In genomic region chr4:88179296-88179695, GRCm38 (mm10) we compare ENCODE assay signal across 19 mouse cellular contexts.
"Had no signal": no experiment of that assay in that cellular context is flagged by ENCODE, and none has a peak within 500 bp of the region (broad histone marks: within the 10 kb centered on the region; RNA-seq: fewer than 3 reads in every experiment).

No protein-coding gene starts in this region.

- H3K27me3 ChIP-seq: limb, embryonic 12.5 days; limb, embryonic 15.5 days; midbrain, embryonic 12.5 days; midbrain, embryonic 15.5 days; neural tube, embryonic 12.5 days; neural tube, embryonic 15.5 days had no signal

- H3K9me3 ChIP-seq: limb, embryonic 12.5 days; limb, embryonic 15.5 days; midbrain, embryonic 12.5 days; midbrain, embryonic 15.5 days; neural tube, embryonic 12.5 days; neural tube, embryonic 15.5 days had no signal

- H3K4me1 ChIP-seq: limb, embryonic 15.5 days; midbrain, embryonic 12.5 days; midbrain, embryonic 15.5 days had no signal

- H3K4me2 ChIP-seq: limb, embryonic 12.5 days; limb, embryonic 15.5 days; liver, embryonic 11.5 days; lung, embryonic 14.5 days; midbrain, embryonic 12.5 days; midbrain, embryonic 15.5 days; neural tube, embryonic 12.5 days; neural tube, embryonic 15.5 days had no signal

- H3K36me3 ChIP-seq: limb, embryonic 15.5 days; midbrain, embryonic 15.5 days; neural tube, embryonic 12.5 days had no signal

- ATAC-seq: liver, postnatal 0 days; lung, postnatal 0 days; midbrain, embryonic 15.5 days had no signal

- H3K4me3 ChIP-seq: limb, embryonic 12.5 days; limb, embryonic 15.5 days; midbrain, embryonic 12.5 days; midbrain, embryonic 15.5 days; neural tube, embryonic 12.5 days; neural tube, embryonic 15.5 days had no signal

- H3K27ac ChIP-seq: kidney, postnatal 0 days; limb, embryonic 12.5 days; limb, embryonic 15.5 days; liver, embryonic 14.5 days; midbrain, embryonic 12.5 days; midbrain, embryonic 15.5 days; neural tube, embryonic 12.5 days; neural tube, embryonic 15.5 days had no signal

- DNase-seq: kidney, adult 2 months; kidney, postnatal 25 days; layer of hippocampus, postnatal 36 days; left cerebral cortex, postnatal 4 days; liver, postnatal 0 days; lung, embryonic 14.5 days; retina, postnatal 1 day; thymus, adult 18-20 months; thymus, postnatal 36 days had no signal

- H3K9ac ChIP-seq: limb, embryonic 12.5 days; limb, embryonic 15.5 days; liver, embryonic 14.5 days; liver, postnatal 0 days; lung, embryonic 14.5 days; midbrain, embryonic 12.5 days; midbrain, embryonic 15.5 days; neural tube, embryonic 12.5 days; neural tube, embryonic 15.5 days had no signal
